Mouse (Mus musculus) monocyte, adult 2 months (primary cell): ENCODE measurements around the gene Blvrb.

Experiments
- DNase-seq, 2 experiments: peaks; one replicate each; pipeline ENCODE4 v3.0.0; 2022; ENCODE audit warnings: low spot score in 2 of 2, low read depth in 1 of 2

Gene Blvrb

GRCm38 (mm10) chr7:27508648-27509005, 60.8 kb downstream of the Blvrb start:
- DNase-seq: peak in 1 of 2 experiments; percentile 28

- no peak for DNase-seq
Observed at GRCm38 (mm10) chr7:27510809-27511208, 63.0 kb downstream of the Blvrb start.

GRCm38 (mm10) chr7:27514961-27515360, 67.2 kb downstream of the Blvrb start:
- no peak for DNase-seq
